Mouse (Mus musculus): ENCODE measurements around the gene Lrrtm4.

Lrrtm4 gene

DNA sequence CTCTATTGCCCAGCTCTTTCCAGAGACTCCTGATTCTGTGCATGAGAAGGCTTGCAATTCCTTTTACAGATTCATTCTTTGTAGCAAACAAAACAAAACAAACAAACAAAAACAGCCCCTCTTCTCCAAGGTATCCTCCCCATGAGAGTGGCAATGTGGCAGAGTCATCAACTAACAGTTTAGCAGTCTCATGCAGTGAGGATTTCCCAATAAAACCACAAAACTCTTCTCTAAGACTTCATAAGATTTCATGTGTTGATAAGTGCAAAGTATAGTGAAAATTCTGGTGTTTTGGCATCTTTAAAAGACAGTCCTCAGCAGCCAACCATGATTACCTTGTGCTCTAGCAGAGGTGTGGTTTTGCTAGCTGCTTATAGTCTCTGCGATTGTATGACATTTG lies 284.9 kb downstream of the Lrrtm4 start:
- in situ Hi-C loops (cut with MboI; ENCODE audit: low sequenced_read_pairs): no loop called here

DNA sequence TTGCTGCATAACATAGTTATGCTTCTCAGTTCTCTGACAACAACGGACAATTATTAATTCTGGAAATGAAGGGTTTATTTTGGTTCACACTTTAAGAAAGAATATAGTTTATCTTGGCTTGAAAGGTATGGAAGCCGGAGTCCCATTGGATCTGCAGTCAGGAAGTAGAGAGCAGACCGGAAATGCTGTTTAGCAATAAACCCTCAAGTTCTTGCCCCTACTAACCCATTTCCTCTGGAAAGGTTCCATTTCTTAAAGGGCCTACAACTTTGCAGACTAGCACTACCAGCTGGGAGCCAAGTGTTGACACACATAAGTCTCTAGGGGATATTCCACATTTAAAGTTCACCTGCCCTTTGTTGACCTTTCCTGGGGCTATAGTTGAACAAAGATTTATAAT lies 309.7 kb downstream of the Lrrtm4 start:
- in situ Hi-C loops (cut with MboI; ENCODE audit: low sequenced_read_pairs): no loop called here

DNA sequence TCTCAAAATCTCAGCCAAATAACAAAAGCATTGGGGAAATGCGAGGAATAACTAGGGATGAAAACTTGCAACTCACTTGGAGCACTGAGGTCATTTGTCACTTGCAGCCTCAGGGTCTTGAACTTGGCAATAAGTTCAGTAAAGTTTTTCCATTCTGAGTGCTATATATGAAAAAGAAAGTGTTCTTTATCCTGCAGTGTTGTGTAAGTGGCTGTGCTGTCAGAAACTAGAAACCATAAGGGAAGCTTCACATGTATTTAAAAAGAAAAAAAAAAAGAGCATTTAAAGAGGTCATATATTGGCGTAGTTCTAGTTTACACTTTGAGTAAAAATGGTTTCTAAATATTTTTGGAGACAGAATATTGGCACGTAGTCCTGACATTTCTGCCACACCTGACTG lies 313.1 kb downstream of the Lrrtm4 start:
- in situ Hi-C loops (cut with MboI; ENCODE audit: low sequenced_read_pairs): no loop called here

DNA sequence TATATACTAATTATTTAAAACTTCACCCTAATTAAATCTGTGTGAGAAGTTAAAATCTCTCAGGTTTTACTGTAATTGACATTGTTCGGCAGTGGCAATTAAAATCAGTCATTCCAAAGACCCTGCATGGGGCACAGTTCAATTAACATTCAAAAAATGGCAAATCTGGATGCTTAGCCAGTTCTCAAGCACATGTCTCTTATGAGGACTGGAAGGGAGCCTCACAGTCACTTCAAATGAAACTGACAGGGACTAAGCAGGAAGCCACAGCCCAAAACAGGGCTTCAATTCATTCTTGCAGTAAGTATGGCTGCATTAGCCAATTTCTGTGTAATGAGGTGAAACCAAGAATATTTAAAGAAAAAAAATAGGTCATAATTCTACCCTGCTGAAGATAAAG lies 333.6 kb downstream of the Lrrtm4 start:
- in situ Hi-C loops (cut with MboI; ENCODE audit: low sequenced_read_pairs): no loop called here

DNA sequence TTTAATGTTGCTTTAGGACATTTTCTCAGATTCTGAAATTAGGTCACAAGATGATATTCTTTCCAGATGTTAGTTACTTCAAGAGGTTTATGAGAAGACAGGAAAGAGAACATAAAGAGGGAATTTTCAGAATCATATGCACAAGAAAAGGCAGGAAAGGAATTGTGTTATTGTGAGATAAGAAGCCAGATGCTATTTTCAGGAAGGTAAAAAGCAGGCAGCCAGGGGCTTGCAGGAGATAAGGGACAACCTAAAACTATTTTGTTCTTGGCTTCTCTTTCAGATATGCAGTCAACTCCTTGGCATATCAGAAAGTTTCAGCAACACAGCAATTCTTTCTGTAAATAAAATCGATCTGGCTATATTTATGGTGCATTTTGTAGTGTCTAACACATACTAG lies 338.4 kb downstream of the Lrrtm4 start:
- in situ Hi-C loops (cut with MboI; ENCODE audit: low sequenced_read_pairs): no loop called here

DNA sequence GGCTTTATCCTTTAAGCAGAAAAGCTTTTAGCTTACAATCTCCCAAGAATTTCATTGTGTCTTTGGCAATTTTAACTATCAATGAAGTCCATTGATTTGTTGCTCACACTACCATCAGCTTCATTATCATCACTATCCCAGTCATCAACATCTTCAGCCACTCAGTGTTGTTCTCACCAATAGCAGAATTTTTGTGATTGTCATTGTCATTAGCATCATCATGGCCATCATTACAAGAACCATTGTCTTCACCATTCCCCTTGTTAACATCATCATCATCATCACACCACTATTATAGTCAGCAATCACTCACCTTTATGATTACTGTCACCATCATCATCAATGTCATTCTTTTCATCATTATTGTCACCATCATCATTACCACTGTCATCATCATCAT lies 344.9 kb downstream of the Lrrtm4 start:
- in situ Hi-C loops (cut with MboI; ENCODE audit: low sequenced_read_pairs): no loop called here

DNA sequence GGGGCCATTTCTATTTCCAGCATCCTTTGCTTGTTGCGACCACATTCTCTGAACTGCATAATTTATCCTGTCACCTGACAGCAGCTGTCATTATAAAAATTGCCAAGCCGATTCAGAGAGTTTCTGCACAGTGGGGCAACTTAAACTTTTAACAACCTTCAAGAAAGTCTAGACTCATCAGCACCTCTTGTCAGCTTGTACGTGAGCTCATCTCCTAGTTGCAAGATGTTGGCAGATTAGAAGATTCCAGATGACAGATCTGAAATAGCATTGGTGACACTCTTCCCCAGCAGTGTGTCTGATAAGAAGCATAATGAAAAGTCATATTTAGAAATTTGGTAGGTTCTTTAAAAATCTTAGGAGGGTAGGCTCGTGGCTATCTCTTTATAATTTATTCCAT lies 347.9 kb downstream of the Lrrtm4 start:
- in situ Hi-C loops (cut with MboI; ENCODE audit: low sequenced_read_pairs): no loop called here

DNA sequence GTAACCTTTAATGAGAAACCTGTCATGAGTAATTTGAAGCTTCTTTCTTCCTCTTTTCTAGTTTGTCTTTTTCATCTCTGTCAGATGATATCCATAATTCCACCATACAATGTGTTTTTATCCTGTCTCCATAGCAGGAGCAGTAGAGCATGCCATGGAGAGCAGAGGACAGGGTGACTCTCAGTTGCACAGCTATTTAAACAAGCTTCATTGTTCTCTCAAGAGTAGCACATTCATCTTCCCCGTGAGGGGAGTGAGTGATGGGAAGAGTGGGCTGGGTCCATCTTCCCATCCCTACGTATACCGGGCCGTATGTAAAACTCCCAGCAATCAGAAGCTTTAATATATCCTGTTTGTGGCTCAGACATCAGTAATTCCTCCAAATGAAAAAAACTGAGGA lies 370.9 kb downstream of the Lrrtm4 start:
- in situ Hi-C loops (cut with MboI; ENCODE audit: low sequenced_read_pairs): no loop called here

DNA sequence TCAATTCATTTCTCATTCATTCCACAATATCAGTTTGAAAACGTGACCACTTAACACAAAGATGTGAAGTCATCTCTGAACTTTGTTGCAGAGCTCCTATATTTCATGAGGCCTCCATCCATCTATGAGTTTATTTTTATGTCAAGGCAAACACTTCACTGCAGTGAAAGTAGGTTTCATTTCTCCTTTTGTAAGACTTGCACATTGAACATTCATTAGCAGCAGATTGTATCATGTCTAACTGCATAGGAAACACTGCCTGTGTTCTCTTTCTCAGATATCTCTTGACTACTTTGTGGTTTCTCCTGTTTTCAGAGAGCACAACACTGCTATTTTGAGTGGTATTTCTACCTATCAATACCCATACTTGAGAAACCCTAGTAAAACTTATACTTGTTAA lies 388.1 kb downstream of the Lrrtm4 start:
- in situ Hi-C loops (cut with MboI; ENCODE audit: low sequenced_read_pairs): no loop called here

DNA sequence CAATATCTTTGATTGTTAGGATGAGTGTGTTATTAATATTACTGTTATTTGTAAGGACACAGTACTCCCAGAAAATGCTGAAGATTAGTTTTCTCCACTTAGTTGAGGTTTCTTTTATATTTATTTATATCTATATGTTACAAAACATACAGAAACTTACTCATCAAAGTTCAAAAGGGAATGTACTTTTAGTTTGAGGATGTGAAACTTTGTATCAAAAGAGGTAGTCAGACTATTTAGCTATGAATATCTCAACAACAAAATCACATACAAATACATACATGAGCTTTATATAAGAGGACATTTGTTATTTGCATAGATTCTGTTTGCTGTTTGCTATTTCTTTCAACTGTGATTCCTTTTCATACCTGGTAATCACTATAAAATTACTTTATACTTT lies 421.5 kb downstream of the Lrrtm4 start:
- in situ Hi-C loops (cut with MboI; ENCODE audit: low sequenced_read_pairs): no loop called here

DNA sequence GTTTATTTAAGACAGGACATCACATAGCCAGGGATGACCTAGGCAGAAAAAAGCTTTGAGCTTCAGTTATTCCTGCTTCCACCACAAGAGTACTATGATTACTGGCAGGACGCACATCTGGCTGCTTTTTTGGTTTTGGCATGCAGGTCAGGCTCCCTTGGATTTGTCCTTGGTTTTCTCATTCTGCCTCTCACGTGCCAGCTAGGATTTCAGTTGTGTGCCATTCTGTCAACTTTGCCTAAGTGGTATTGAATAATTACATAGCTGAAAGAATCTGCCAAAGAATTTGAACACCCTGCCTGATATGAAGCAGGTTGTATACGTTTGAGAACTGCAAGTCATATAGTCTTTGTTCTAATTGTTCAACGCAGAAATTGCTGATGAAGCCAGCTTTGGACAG lies 451.9 kb downstream of the Lrrtm4 start:
- in situ Hi-C loops (cut with MboI; ENCODE audit: low sequenced_read_pairs): no loop called here

DNA sequence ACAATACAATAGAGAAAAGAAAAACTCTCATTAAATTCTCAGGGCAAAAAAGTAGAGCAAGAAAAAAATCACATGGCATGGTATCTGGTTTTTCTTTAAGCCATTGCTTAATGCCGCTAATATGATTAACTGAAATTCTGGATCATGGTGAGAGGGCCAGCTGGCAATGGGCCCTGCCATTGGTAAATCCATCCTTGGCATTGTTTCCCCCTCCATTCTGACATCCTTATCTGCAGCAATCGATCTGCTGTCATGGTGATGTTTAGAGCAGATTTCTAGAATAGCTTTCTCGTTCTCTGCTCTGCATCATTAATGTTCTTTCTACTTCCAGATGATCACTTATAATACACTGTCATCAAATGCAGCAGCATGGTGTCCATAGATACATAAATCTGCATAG lies 457.5 kb downstream of the Lrrtm4 start:
- in situ Hi-C loops (cut with MboI; ENCODE audit: low sequenced_read_pairs): no loop called here

DNA sequence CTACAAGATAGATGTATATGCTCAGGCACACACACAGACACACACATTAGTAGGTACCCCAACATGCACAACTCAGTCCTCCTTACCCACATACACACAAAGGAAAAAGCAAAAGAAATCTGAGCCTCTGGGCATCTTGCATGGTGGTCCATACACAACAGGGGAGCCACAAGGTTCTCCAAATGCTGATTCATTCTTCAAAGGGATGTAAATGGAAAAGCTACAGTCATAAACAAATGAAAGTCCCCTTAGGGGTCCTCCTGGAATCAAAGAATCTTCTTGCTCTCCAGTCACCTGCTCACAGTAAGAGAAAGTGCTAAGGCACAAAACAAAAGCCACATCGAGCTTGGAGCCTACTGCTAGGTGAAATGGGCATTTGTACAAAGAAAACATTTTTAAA lies 526.3 kb downstream of the Lrrtm4 start:
- in situ Hi-C loops (cut with MboI; ENCODE audit: low sequenced_read_pairs): no loop called here

DNA sequence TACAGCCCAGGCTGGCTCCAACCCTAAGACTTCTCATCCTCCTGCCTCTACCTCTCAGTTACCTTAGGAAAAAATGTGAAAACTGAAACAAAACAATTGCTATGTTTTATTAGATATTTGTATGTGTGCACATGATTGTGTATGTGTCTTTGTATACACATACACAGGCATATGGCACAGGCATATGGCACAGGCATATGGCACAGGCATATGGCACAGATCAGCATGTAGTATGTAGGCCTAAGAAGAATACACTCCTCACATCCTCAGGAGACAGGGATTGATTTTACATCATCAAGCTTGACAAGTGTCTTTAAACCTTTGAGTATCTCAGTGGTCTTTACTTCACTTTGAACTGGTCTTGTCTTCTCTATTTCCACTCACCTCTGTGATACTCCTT lies 531.2 kb downstream of the Lrrtm4 start:
- in situ Hi-C loops (cut with MboI; ENCODE audit: low sequenced_read_pairs): no loop called here

DNA sequence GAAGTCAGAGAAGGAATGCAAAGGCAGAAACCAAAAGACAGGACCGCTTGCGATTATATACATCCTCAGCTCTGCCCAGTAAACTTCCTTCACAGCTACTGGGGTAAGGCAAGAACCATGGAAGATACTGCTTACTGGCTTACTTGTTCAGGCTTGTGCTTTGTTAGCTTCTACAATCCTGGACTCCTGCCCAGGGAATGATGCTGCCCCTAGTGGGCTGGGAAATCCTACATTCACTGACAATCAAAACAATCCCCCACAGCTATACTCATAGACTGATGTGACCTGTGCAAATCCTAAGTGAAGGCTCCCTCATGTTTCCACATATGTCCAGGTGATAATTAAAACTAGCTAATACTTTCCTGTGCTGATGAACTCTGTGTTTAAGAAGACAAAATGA lies 534.7 kb downstream of the Lrrtm4 start:
- in situ Hi-C loops (cut with MboI; ENCODE audit: low sequenced_read_pairs): no loop called here

DNA sequence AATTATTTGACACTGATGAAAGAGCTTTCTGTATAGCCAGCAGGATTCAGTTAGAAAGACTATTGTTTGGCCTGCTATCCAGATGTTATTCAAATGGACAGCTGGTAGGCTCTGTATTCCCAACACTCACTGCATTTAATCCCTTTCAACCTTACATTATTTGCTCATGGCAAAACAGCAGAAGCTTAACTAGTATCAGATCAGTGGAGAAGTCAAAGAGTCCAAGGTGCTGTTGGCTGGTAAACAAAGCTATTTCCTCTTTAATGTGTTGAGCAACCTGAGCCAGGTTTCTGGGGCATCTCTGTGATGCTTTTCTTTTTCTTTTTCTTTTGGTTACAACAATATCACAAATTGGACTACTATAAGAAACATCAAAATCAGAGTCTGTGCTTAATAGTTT lies 536.3 kb downstream of the Lrrtm4 start:
- in situ Hi-C loops (cut with MboI; ENCODE audit: low sequenced_read_pairs): no loop called here

DNA sequence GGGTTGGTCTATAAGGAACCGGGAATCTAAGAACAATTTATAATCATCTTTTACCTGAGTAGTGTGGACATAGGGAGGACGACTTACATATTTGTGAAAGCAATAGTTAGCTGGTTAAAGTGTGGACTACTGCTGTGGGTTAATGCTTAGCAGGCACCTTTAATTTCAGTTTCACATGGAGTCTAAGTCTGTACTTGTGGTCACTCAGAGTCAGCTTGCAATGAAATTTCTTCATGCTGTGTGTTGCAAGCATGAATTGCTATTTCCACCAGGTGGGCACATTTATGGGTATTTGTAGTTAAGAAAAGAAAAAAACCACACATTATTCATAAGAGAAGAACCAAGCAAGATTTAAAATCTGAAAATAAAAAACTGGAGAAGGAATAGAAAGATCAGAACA lies 558.5 kb downstream of the Lrrtm4 start:
- in situ Hi-C loops (cut with MboI; ENCODE audit: low sequenced_read_pairs): no loop called here

DNA sequence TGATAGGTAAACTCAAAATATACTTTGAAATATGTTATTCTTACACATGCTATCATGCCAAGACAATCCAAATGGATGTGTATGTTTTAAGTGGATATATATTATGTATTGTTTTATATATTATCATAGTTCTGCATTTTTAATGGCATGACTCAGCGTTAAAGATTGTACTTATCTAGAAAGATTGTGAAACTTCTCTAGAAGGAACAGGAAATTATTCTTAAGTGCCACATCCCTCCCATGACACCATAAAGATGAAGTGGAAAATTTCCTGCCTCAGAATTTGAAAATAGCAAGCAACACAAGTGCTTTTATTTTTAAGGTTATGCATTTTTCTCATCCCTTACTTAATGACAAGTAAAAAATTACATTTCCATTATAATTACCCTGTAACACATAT lies 563.5 kb downstream of the Lrrtm4 start:
- in situ Hi-C loops (cut with MboI; ENCODE audit: low sequenced_read_pairs): no loop called here

DNA sequence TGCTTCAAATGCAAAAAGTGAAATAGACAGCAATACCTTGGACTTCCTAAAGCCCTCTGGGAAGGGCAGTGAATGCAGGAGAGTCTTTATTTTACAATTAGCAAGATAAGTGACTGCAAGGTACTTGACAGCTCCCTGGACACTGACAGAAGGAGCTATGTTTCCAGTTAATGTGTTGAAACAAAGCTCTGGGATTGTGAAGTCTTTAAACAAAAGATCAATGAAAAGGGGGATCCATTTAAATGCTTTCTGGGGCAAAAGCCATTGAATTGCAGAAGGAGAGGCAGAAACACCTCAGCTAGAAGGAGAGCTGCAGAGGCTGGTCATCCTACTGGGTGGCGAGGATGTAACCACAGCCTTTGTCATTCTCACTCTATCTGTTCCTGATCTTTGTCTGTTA lies 571.1 kb downstream of the Lrrtm4 start:
- in situ Hi-C loops (cut with MboI; ENCODE audit: low sequenced_read_pairs): no loop called here

DNA sequence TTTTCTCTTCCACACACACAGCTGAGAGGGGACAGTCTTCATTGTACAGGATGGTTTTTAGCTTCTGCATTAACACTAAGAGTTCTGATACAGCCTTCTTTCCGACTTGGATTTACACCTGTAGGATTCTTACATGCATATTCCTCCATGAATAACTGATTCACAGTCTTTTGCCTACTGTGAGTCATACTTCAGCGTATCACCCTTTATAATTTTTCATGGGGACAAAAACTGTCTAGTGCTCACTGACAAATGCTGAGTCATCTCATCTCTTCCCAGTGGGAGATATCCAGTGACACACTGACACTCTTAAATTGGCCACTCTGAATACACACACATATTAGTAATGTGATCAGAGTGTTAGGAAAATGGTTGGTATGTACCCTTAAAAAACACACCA lies 600.8 kb downstream of the Lrrtm4 start:
- in situ Hi-C loops (cut with MboI; ENCODE audit: low sequenced_read_pairs): no loop called here

DNA sequence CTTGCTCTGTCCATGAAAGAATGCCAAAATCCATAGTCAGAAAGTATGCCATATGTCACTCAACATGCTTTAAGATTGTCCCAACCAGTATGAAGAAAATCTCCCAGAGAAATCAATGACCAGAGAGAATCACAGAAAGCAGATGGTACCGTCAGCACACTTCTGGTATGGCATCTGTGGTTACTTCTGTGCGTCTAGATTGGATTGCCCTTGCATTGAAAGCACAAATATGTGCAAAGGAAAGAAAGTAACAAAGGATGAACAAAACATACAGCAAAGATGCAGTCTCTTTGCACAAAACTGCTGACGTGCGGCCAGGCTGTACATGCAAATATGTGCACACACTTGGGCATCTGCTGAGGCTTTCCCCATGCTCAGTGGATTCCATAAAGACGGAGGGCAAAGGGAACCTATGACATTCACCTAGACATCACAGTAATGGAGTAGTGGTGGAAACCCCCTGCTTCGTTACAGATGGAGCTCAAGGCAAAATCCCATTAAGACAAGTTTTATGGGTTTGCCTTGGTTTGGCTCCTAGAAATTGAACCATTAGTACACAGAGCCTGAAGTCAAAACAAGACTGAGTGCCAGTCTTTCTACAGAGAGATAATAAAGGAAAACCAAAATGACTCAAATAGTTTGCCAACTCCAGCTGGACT lies 604.1 kb downstream of the Lrrtm4 start:
- in situ Hi-C loops (cut with MboI; ENCODE audit: low sequenced_read_pairs): no loop called here

DNA sequence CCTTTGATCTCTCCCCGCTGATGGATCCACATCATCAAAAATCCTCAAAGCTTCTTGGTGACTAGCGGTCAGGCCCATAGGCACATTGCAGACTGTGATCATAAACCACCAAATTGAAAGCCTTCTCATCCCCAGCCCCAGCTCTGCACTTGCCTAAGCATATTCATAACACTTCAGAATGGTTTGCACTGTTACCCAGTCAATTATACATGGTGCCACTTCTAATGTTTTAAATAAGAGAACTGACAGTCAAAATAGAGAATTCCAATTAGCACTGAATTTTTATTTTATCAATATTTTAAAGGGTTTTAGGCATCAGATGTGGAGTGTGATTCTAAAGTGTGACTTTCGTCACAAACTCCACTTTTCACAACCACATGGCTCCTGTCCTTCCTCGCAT lies 606.8 kb downstream of the Lrrtm4 start:
- in situ Hi-C loops (cut with MboI; ENCODE audit: low sequenced_read_pairs): no loop called here

DNA sequence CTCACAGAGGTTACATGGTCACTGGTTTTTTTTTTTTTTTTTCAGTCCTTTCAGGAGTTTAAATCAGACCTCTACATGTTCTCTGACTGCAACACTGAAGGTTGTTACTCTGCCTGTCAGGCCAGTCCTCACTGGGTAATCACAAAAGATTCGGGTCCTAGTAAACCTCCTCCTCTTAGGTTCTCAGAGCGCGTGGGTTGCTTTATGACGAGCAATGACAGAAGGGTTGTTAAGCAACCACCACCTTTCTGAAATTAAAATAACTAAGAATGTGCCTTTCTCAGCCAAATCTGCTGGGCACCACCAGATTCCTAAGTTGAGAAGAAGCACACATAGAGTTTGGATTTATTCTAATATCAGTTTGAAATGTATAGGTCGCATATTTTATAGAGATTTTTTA lies 644.1 kb downstream of the Lrrtm4 start:
- in situ Hi-C loops (cut with MboI; ENCODE audit: low sequenced_read_pairs): no loop called here

DNA sequence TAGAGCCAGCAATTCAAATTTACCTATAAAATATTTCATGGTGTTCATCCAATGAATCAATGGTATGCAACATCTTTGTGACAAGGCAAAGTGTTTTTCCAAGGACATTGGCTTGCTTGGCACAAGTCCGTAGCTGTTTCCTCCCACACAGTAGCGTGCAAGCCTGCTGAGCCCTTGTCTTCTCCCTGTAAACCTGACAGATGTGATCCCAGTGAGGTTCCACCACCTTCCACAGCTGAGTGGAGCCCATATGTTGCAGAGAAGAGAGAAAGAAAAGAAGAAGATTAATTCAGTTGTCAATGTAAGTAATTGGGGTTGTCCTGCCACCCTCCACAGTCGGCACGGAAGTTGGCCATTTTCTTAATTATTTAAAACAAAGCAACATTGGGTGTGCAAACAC lies 645.4 kb downstream of the Lrrtm4 start:
- in situ Hi-C loops (cut with MboI; ENCODE audit: low sequenced_read_pairs): no loop called here
